In the genomic region with DNA sequence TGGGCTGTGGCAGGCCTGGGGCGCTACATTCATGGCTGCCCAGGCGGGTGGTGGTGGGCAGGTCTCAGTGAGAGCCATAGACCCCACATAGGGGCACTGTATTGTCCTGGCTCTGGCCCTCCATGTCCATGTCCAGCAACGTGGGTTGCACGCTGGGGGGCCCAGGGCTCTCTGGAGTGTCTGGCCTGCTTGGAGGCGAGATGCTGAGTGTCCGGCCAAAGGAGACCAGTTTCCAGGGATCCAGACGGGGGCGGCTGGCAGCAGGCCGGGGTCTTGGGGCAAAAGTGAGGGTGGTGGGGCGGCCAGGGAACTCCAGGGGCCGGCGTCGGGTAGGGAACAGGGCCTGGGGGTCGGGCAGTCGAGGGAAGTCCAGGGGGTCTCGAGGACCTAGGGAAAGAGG, we compare ENCODE assay signal across 24 mouse cellular contexts. TPM values are rescaled to one million over a fixed set of nuclear protein-coding genes. Genes with fewer than 3 reads are reported as not detected.
"Had no signal": no experiment of that assay in that cellular context is flagged by ENCODE, and none has a peak within 500 bp of the region (broad histone marks: within the 10 kb centered on the region; RNA-seq: fewer than 3 reads in every experiment).

No protein-coding gene starts in this region.

- H3K27ac ChIP-seq: kidney, embryonic 15.5 days; limb, embryonic 10.5 days; limb, embryonic 13.5 days; liver, embryonic 12.5 days; liver, embryonic 15.5 days; lung, embryonic 15.5 days; midbrain, embryonic 10.5 days; midbrain, embryonic 13.5 days; stomach, postnatal 0 days had no signal

- H3K4me3 ChIP-seq: kidney, embryonic 15.5 days; limb, embryonic 10.5 days; limb, embryonic 13.5 days; liver, embryonic 12.5 days; liver, embryonic 15.5 days; lung, embryonic 15.5 days; megakaryocyte, embryonic 14.5 days; midbrain, embryonic 10.5 days; midbrain, embryonic 13.5 days; myocyte; neural tube, embryonic 15.5 days had no signal

- DNase-seq: kidney, postnatal 10 days; kidney, postnatal 36 days; liver; lung, adult 18-20 months; lung, postnatal 10 days; lung, postnatal 36 days; right cerebral cortex, adult 18-20 months; right cerebral cortex, postnatal 14 days; thymus, adult 2 months; thymus, postnatal 14 days; thymus, postnatal 4 days had no signal

RNA-seq across cellular contexts. Expression of a gene that starts 2.9 kb away (rescaled TPM):
- total RNA-seq: monocyte, adult 5-6 weeks had no signal
- polyA plus RNA-seq: liver, embryonic 12.5 days; thymus, adult 2 months had no signal
